Mouse (Mus musculus) liver, embryonic 14.5 days (tissue): ENCODE measurements around the gene Gp9. TPM values are rescaled to one million over a fixed set of nuclear protein-coding genes. Genes with fewer than 3 reads are reported as not detected.

Experiments
- ATAC-seq: fragments of 200-750 bp; cut with Nextera tagmentation; 2 replicates; pipeline ENCODE4 v1.8.0; 2017; ENCODE audit warnings: moderate number of reproducible peaks, mild to moderate bottlenecking, moderate library complexity; ENCODE audit not compliant: insufficient read depth
- DNase-seq, 3 experiments: peaks; one replicate each; pipeline ENCODE4 v3.0.0-alpha.2; 2012 to 2013; ENCODE audit warnings: low read depth in 3 of 3, low spot score in 3 of 3
- H3K27ac ChIP-seq: fragments of 300-500 bp; sonication (generic); 2 replicates; pipeline ENCODE4 v1.5.1; 2014; ENCODE audit warnings: moderate library complexity, mild to moderate bottlenecking, control low read depth, inconsistent platforms
- H3K27me3 ChIP-seq: fragments of 300-500 bp; sonication (generic); 2 replicates; pipeline ENCODE4 v1.6.1; 2014; ENCODE audit warnings: mild to moderate bottlenecking, low read length, moderate library complexity; ENCODE audit not compliant: control insufficient read depth, insufficient read depth
- H3K36me3 ChIP-seq: fragments of 300-500 bp; sonication (generic); replicated peaks from 2 replicates; pipeline ENCODE4 v1.6.1; 2014; ENCODE audit warnings: low read depth; ENCODE audit not compliant: control insufficient read depth, insufficient read depth
- H3K4me1 ChIP-seq, 2 experiments: fragments of 200-500 bp in 1 of 2; fragments of 300-500 bp in 1 of 2; sonication (generic) in 1 of 2; replicated peaks; 2 replicates each; pipeline ENCODE4 v1.6.1; 2012 to 2014; ENCODE audit warnings: antibody characterized with exemption in 1 of 2, inconsistent platforms in 1 of 2, low read length in 1 of 2; ENCODE audit not compliant: control insufficient read depth in 2 of 2, insufficient read depth in 2 of 2
- H3K4me2 ChIP-seq: fragments of 300-500 bp; sonication (generic); 2 replicates; pipeline ENCODE4 v1.6.1; 2014; ENCODE audit warnings: low read depth, mild to moderate bottlenecking, control low read depth, moderate library complexity
- H3K4me3 ChIP-seq, 2 experiments: fragments of 200-500 bp in 1 of 2; fragments of 300-500 bp in 1 of 2; sonication (generic) in 1 of 2; 2 replicates each; pipeline ENCODE4 v1.5.1; 2012 to 2014; ENCODE audit warnings: low read depth in 2 of 2, low read length in 2 of 2, mild to moderate bottlenecking in 2 of 2, control low read depth in 1 of 2, inconsistent platforms in 1 of 2, moderate library complexity in 1 of 2; ENCODE audit not compliant: insufficient read depth in 1 of 2
- H3K9ac ChIP-seq: fragments of 300-500 bp; sonication (generic); replicated peaks from 2 replicates; pipeline ENCODE4 v1.6.1; 2014; ENCODE audit warnings: mild to moderate bottlenecking, control low read depth, moderate library complexity
- H3K9me3 ChIP-seq: fragments of 300-500 bp; sonication (generic); 2 replicates; pipeline ENCODE4 v1.6.1; 2016; ENCODE audit warnings: low read length, mixed read lengths; ENCODE audit not compliant: control insufficient read depth
- CTCF ChIP-seq: IDR thresholded peaks from 2 replicates; pipeline ENCODE4 v1.5.1; 2016; ENCODE audit warnings: antibody characterized with exemption, low read depth, control low read depth
- EP300 ChIP-seq: IDR thresholded peaks from 2 replicates; pipeline ENCODE4 v1.6.1; 2016; ENCODE audit warnings: antibody characterized with exemption, low read depth
- WGBS: fragments of 180-500 bp; shearing (Covaris S2); extraction: QIAGEN DNeasy Blood & Tissue Kit; methylation state at CpG from one replicate; pipeline ENCODE4 v1.1.7; 2014; ENCODE audit not compliant: insufficient replicate concordance; 5-methylcytosine and 5-hydroxymethylcytosine counted together
- polyA plus RNA-seq, 2 experiments: library from polyadenylated mRNA; depleted of rRNA in 1 of 2; stranded (reverse) in 1 of 2; unstranded in 1 of 2; fragments of >200 nt; fragmentation: Nextera tagmentation in 1 of 2; extraction: Ambion mirVana in 1 of 2; gene quantifications; 2 replicates each; pipeline versions ENCODE4 v1.2.1 to v1.2.3; 2012 to 2014

Gene Gp9
- polyA plus RNA-seq, 2 experiments = 29.1 to 35.1 TPM

- no peak overlapping the region for H3K4me2 ChIP-seq
- WGBS = 60% methylated on average over 7 of the region's 7 CpGs
- no peak overlapping the region for H3K4me3 ChIP-seq
- DNase-seq (no peak), ATAC-seq (no peak)
- peaks cover 30 to 37% of the 10 kb centered on the region in 2 experiments for H3K4me1 ChIP-seq
- no peaks in the 10 kb centered on the region for H3K27me3 ChIP-seq
- H3K36me3 ChIP-seq = peaks cover 25% of the 10 kb centered on the region
- H3K27ac ChIP-seq = no peak overlapping the region
- no peaks in the 10 kb centered on the region for H3K9me3 ChIP-seq
- no peak overlapping the region for H3K9ac ChIP-seq
- TF ChIP-seq CTCF = no peak
- TF ChIP-seq EP300 = no peak
Observed at GRCm38 (mm10) chr6:87804886-87805285, 27.0 kb downstream of the Gp9 start.

DNA sequence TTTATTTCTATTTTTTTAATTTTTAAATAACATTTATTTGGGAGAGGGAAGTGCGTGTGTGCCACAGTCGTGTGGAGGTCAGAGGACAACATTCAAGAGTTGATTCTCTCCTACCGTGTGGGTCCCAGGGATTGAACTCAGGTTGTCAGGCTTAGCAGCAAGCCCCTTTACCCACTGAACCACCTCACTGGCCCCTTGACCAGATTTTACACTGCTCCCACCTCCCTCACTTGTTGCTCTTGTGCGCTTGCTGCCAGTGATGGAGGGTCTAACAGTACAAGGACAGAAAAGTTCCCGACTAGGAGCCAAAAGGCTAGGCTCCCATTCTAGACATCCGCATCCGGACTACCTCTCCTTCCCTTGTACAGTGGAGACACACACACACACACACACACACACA is 27.6 kb downstream of the Gp9 start:
- 81% methylated on average over 7 of the region's 7 CpGs for WGBS
- no peak for ATAC-seq
- no peak overlapping the region for H3K4me2 ChIP-seq
- no peak for DNase-seq
- H3K27me3 ChIP-seq = no peaks in the 10 kb centered on the region
- no peak overlapping the region for H3K27ac ChIP-seq
- H3K9me3 ChIP-seq = no peaks in the 10 kb centered on the region
- H3K4me1 ChIP-seq = peaks cover 26 to 34% of the 10 kb centered on the region in 2 experiments
- no peak overlapping the region for H3K9ac ChIP-seq
- H3K4me3 ChIP-seq = no peak overlapping the region
- TF ChIP-seq EP300 (no peak), CTCF (no peak)
- H3K36me3 ChIP-seq = peaks cover 25% of the 10 kb centered on the region

GRCm38 (mm10) chr6:87806028-87806427 is 28.2 kb downstream of the Gp9 start:
- peaks cover 25% of the 10 kb centered on the region for H3K36me3 ChIP-seq
- H3K9me3 ChIP-seq = no peaks in the 10 kb centered on the region
- WGBS = 33% methylated on average over 2 of the region's 2 CpGs
- no peak for TF ChIP-seq EP300
- peak; percentile 22; the same call in 1 of the 2 replicates for TF ChIP-seq CTCF
- H3K27ac ChIP-seq = no peak overlapping the region
- no peak overlapping the region for H3K4me2 ChIP-seq
- no peak overlapping the region for H3K4me3 ChIP-seq
- no peak for DNase-seq
- no peaks in the 10 kb centered on the region for H3K27me3 ChIP-seq
- H3K4me1 ChIP-seq = peaks cover 26 to 34% of the 10 kb centered on the region in 2 experiments
- H3K9ac ChIP-seq = no peak overlapping the region
- no peak for ATAC-seq

GRCm38 (mm10) chr6:87806857-87807256 is 29.0 kb downstream of the Gp9 start:
- ATAC-seq = no peak
- DNase-seq = no peak
- peaks cover 26 to 34% of the 10 kb centered on the region in 2 experiments for H3K4me1 ChIP-seq

DNA sequence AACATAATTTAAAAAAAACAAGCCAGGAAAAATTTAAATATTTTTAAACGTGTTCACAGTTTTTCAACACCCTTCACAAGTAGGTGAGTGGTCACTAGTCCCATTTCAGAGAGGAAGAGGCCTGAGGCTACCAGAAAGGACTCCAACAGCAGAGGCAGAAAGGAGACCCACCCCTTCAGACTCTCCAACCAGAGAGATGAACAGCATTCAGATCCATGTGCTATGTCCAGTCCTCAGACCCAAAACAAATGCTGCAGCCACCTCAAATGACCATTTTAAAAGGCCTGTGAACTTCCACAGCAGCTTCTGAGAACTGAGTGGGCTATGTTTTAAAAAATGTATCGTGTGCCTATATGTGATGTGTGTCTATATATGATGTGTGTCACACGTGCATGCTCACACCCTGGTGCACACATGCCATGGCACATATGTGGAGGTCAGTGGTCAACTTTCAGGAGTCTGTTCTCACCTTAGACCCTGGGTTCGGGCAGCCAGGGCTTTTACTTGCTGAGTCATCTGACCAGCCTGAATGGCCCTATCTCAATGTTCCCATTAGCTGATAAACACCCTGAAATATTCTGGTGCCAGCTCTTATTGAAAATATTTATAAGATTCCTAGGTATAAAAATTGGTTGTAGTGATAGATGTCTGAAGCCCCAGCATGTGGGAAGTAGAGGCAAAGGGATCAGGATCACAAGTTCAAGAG is 30.0 kb downstream of the Gp9 start:
- DNase-seq = peak in 1 of 3 experiments; percentile 48
- peaks cover 32 to 38% of the 10 kb centered on the region in 2 experiments for H3K4me1 ChIP-seq
- no peak for ATAC-seq
- peak overlapping the region; percentile 81 to 85 for H3K4me3 ChIP-seq
- H3K36me3 ChIP-seq = peaks cover 21% of the 10 kb centered on the region
- WGBS = 49% methylated on average over 4 of the region's 4 CpGs
- H3K4me2 ChIP-seq = peak overlapping the region; percentile 86
- H3K9ac ChIP-seq = peak overlapping the region; percentile 95
- no peak for TF ChIP-seq CTCF
- no peak; the same call in 1 of the 2 replicates for TF ChIP-seq EP300
- H3K9me3 ChIP-seq = no peaks in the 10 kb centered on the region
- H3K27ac ChIP-seq = peak overlapping the region; percentile 89
- H3K27me3 ChIP-seq = no peaks in the 10 kb centered on the region

More at GRCm38 (mm10) chr6:87806857-87807256, 29.0 kb downstream of the Gp9 start:
- H3K36me3 ChIP-seq = peaks cover 25% of the 10 kb centered on the region
- TF ChIP-seq EP300 (no peak), CTCF (no peak)
- H3K27me3 ChIP-seq = no peaks in the 10 kb centered on the region
- H3K9me3 ChIP-seq = no peaks in the 10 kb centered on the region
- no peak overlapping the region; the same call in 1 of the 2 replicates for H3K27ac ChIP-seq
- H3K4me3 ChIP-seq = no peak overlapping the region
- WGBS = 53% methylated on average over 2 of the region's 2 CpGs
- peak overlapping the region; percentile 86 for H3K4me2 ChIP-seq
- H3K9ac ChIP-seq = no peak overlapping the region
